Mouse (Mus musculus): ENCODE measurements around the gene Ptgfr. TPM values are rescaled to one million over a fixed set of nuclear protein-coding genes. Genes with fewer than 3 reads are reported as not detected.
A peak's percentile ranks its signal among the peaks of the same experiment; 100 is the strongest.

Ptgfr gene
- 4.4 and 6.1 TPM in 2 replicates for polyA plus RNA-seq (2014; fragmentation: Nextera tagmentation; extraction: Ambion mirVana)

GRCm38 (mm10) chr3:151836871-151837680 is at the start of gene Ptgfr:
Gene Ptgfr, minus strand, starts transcription at chr3:151837630.
- peak; percentile 90 for ATAC-seq (ENCODE audit: low FRiP score, low TSS enrichment)
- under 1% methylated on average over 30 of the region's 30 CpGs for WGBS
- Histone ChIP-seq H3K4me2 (replicated peaks; ENCODE audit: low read depth, low read length) (peak within 1 kb of the TSS; percentile 95), H3K27ac (ENCODE audit: low read depth, low read length) (peak within 1 kb of the TSS; percentile 26; the same call in 1 of the 2 replicates), H3K9me3 (ENCODE audit: control insufficient read depth, low read length) (no peaks in the 10 kb centered on the region), H3K36me3 (ENCODE audit: control insufficient read depth, insufficient read depth, low read length) (no peaks in the 10 kb centered on the region), H3K9ac (ENCODE audit: low read depth, low read length) (peak within 1 kb of the TSS; percentile 48; the same call in 1 of the 2 replicates), H3K4me1 (ENCODE audit: control insufficient read depth, insufficient read depth, low read length) (0 out of 2 replicates have a peak, but pooled peaks cover 4% of the 10 kb centered on the region), H3K27me3 (ENCODE audit: control insufficient read depth, insufficient read depth, low read length) (no peaks in the 10 kb centered on the region), H3K4me3 (ENCODE audit: low read length) (peak within 1 kb of the TSS; percentile 57)

GRCm38 (mm10) chr3:151883881-151884280 is 46.5 kb upstream of the Ptgfr start:
- H3K9ac ChIP-seq (ENCODE audit: low read depth, low read length): no peak overlapping the region
- no peak overlapping the region for H3K27ac ChIP-seq (ENCODE audit: low read depth, low read length)
- H3K4me1 ChIP-seq (ENCODE audit: control insufficient read depth, insufficient read depth, low read length): no peaks in the 10 kb centered on the region
- H3K4me2 ChIP-seq (replicated peaks; ENCODE audit: low read depth, low read length): no peak overlapping the region
- no peaks in the 10 kb centered on the region for H3K36me3 ChIP-seq (ENCODE audit: control insufficient read depth, insufficient read depth, low read length)
- H3K27me3 ChIP-seq (ENCODE audit: control insufficient read depth, insufficient read depth, low read length): no peaks in the 10 kb centered on the region
- no peak for ATAC-seq (ENCODE audit: low FRiP score, low TSS enrichment)
- H3K4me3 ChIP-seq (ENCODE audit: low read length): no peak overlapping the region
- H3K9me3 ChIP-seq (ENCODE audit: control insufficient read depth, low read length): no peaks in the 10 kb centered on the region
- WGBS: 58% methylated on average over 5 of the region's 5 CpGs

GRCm38 (mm10) chr3:151879981-151880380 is 42.6 kb upstream of the Ptgfr start:
- no peak overlapping the region for H3K9ac ChIP-seq (ENCODE audit: low read depth, low read length)
- no peaks in the 10 kb centered on the region for H3K9me3 ChIP-seq (ENCODE audit: control insufficient read depth, low read length)
- WGBS: 69% methylated on average over 2 of the region's 2 CpGs
- H3K27ac ChIP-seq (ENCODE audit: low read depth, low read length): no peak overlapping the region
- H3K36me3 ChIP-seq (ENCODE audit: control insufficient read depth, insufficient read depth, low read length): no peaks in the 10 kb centered on the region
- no peak overlapping the region for H3K4me3 ChIP-seq (ENCODE audit: low read length)
- ATAC-seq (ENCODE audit: low FRiP score, low TSS enrichment): no peak
- no peaks in the 10 kb centered on the region for H3K4me1 ChIP-seq (ENCODE audit: control insufficient read depth, insufficient read depth, low read length)
- no peak overlapping the region for H3K4me2 ChIP-seq (replicated peaks; ENCODE audit: low read depth, low read length)
- no peaks in the 10 kb centered on the region for H3K27me3 ChIP-seq (ENCODE audit: control insufficient read depth, insufficient read depth, low read length)

GRCm38 (mm10) chr3:151868970-151869369 is 31.5 kb upstream of the Ptgfr start:
- Histone ChIP-seq H3K4me3 (ENCODE audit: low read length) (no peak overlapping the region), H3K9ac (ENCODE audit: low read depth, low read length) (no peak overlapping the region), H3K27me3 (ENCODE audit: control insufficient read depth, insufficient read depth, low read length) (no peaks in the 10 kb centered on the region), H3K4me2 (replicated peaks; ENCODE audit: low read depth, low read length) (no peak overlapping the region), H3K27ac (ENCODE audit: low read depth, low read length) (no peak overlapping the region), H3K4me1 (ENCODE audit: control insufficient read depth, insufficient read depth, low read length) (no peaks in the 10 kb centered on the region), H3K9me3 (ENCODE audit: control insufficient read depth, low read length) (no peaks in the 10 kb centered on the region), H3K36me3 (ENCODE audit: control insufficient read depth, insufficient read depth, low read length) (no peaks in the 10 kb centered on the region)
- ATAC-seq (ENCODE audit: low FRiP score, low TSS enrichment): no peak

GRCm38 (mm10) chr3:151851344-151851743 is 13.9 kb upstream of the Ptgfr start:
- Histone ChIP-seq H3K36me3 (ENCODE audit: control insufficient read depth, insufficient read depth, low read length) (no peaks in the 10 kb centered on the region), H3K27me3 (ENCODE audit: control insufficient read depth, insufficient read depth, low read length) (no peaks in the 10 kb centered on the region), H3K9me3 (ENCODE audit: control insufficient read depth, low read length) (no peaks in the 10 kb centered on the region), H3K27ac (ENCODE audit: low read depth, low read length) (no peak overlapping the region), H3K4me2 (replicated peaks; ENCODE audit: low read depth, low read length) (no peak overlapping the region), H3K9ac (ENCODE audit: low read depth, low read length) (no peak overlapping the region), H3K4me3 (ENCODE audit: low read length) (no peak overlapping the region), H3K4me1 (ENCODE audit: control insufficient read depth, insufficient read depth, low read length) (no peaks in the 10 kb centered on the region)
- 97% methylated on average over 1 of the region's 1 CpGs for WGBS
- ATAC-seq (ENCODE audit: low FRiP score, low TSS enrichment): no peak

- ATAC-seq (ENCODE audit: low FRiP score, low TSS enrichment): no peak
- Histone ChIP-seq H3K27ac (ENCODE audit: low read depth, low read length) (no peak overlapping the region), H3K4me3 (ENCODE audit: low read length) (no peak overlapping the region), H3K4me1 (ENCODE audit: control insufficient read depth, insufficient read depth, low read length) (no peaks in the 10 kb centered on the region), H3K36me3 (ENCODE audit: control insufficient read depth, insufficient read depth, low read length) (no peaks in the 10 kb centered on the region), H3K27me3 (ENCODE audit: control insufficient read depth, insufficient read depth, low read length) (no peaks in the 10 kb centered on the region), H3K9ac (ENCODE audit: low read depth, low read length) (no peak overlapping the region), H3K4me2 (replicated peaks; ENCODE audit: low read depth, low read length) (no peak overlapping the region), H3K9me3 (ENCODE audit: control insufficient read depth, low read length) (no peaks in the 10 kb centered on the region)
- WGBS: 72% methylated on average over 1 of the region's 1 CpGs
These were observed 13.2 kb upstream of the Ptgfr start for GRCm38 (mm10) chr3:151850621-151851020.

GRCm38 (mm10) chr3:151846292-151846691 is 8.9 kb upstream of the Ptgfr start:
- H3K4me1 ChIP-seq (ENCODE audit: control insufficient read depth, insufficient read depth, low read length): no peaks in the 10 kb centered on the region
- no peak overlapping the region for H3K4me2 ChIP-seq (replicated peaks; ENCODE audit: low read depth, low read length)
- no peaks in the 10 kb centered on the region for H3K9me3 ChIP-seq (ENCODE audit: control insufficient read depth, low read length)
- no peaks in the 10 kb centered on the region for H3K36me3 ChIP-seq (ENCODE audit: control insufficient read depth, insufficient read depth, low read length)
- H3K27ac ChIP-seq (ENCODE audit: low read depth, low read length): no peak overlapping the region
- WGBS: 91% methylated on average over 7 of the region's 7 CpGs
- H3K4me3 ChIP-seq (ENCODE audit: low read length): no peak overlapping the region
- H3K27me3 ChIP-seq (ENCODE audit: control insufficient read depth, insufficient read depth, low read length): no peaks in the 10 kb centered on the region
- ATAC-seq (ENCODE audit: low FRiP score, low TSS enrichment): no peak
- H3K9ac ChIP-seq (ENCODE audit: low read depth, low read length): no peak overlapping the region

- Histone ChIP-seq H3K9me3 (ENCODE audit: control insufficient read depth, low read length) (no peaks in the 10 kb centered on the region), H3K9ac (ENCODE audit: low read depth, low read length) (no peak overlapping the region), H3K4me2 (replicated peaks; ENCODE audit: low read depth, low read length) (no peak overlapping the region), H3K27ac (ENCODE audit: low read depth, low read length) (no peak overlapping the region), H3K27me3 (ENCODE audit: control insufficient read depth, insufficient read depth, low read length) (no peaks in the 10 kb centered on the region), H3K4me1 (ENCODE audit: control insufficient read depth, insufficient read depth, low read length) (no peaks in the 10 kb centered on the region), H3K4me3 (ENCODE audit: low read length) (no peak overlapping the region), H3K36me3 (ENCODE audit: control insufficient read depth, insufficient read depth, low read length) (no peaks in the 10 kb centered on the region)
- WGBS: 80% methylated on average over 5 of the region's 5 CpGs
- no peak for ATAC-seq (ENCODE audit: low FRiP score, low TSS enrichment)
These were observed 7.1 kb upstream of the Ptgfr start for GRCm38 (mm10) chr3:151844361-151845154.

- no peaks in the 10 kb centered on the region for H3K36me3 ChIP-seq (ENCODE audit: control insufficient read depth, insufficient read depth, low read length)
- no peaks in the 10 kb centered on the region for H3K9me3 ChIP-seq (ENCODE audit: control insufficient read depth, low read length)
- 0 out of 2 replicates have a peak, but pooled peaks cover 4% of the 10 kb centered on the region for H3K4me1 ChIP-seq (ENCODE audit: control insufficient read depth, insufficient read depth, low read length)
- WGBS: 77% methylated on average over 3 of the region's 3 CpGs
- no peak overlapping the region for H3K9ac ChIP-seq (ENCODE audit: low read depth, low read length)
- no peak for ATAC-seq (ENCODE audit: low FRiP score, low TSS enrichment)
- H3K27ac ChIP-seq (ENCODE audit: low read depth, low read length): no peak overlapping the region
- no peak overlapping the region for H3K4me2 ChIP-seq (replicated peaks; ENCODE audit: low read depth, low read length)
- no peaks in the 10 kb centered on the region for H3K27me3 ChIP-seq (ENCODE audit: control insufficient read depth, insufficient read depth, low read length)
- no peak overlapping the region for H3K4me3 ChIP-seq (ENCODE audit: low read length)
These were observed 3.3 kb upstream of the Ptgfr start for GRCm38 (mm10) chr3:151840688-151841087.

Data from kidney, embryonic 14.5 days (tissue).